In genomic region chr10:59581826-59582543, GRCm38 (mm10) we compare ENCODE assay signal across 33 mouse cellular contexts. TPM values are rescaled to one million over a fixed set of nuclear protein-coding genes. Genes with fewer than 3 reads are reported as not detected.
DNase-seq lines count a peak whose midpoint lies in the region; ATAC-seq and TF ChIP-seq lines count a peak whose summit lies in the region.
"Had no signal": no experiment of that assay in that cellular context is flagged by ENCODE, and none has a peak within 500 bp of the region (broad histone marks: within the 10 kb centered on the region; RNA-seq: fewer than 3 reads in every experiment).

No protein-coding gene starts in this region.

- no peak for TF ChIP-seq CTCF in midbrain, postnatal 0 days (IDR thresholded peaks at IDR 0.05)

- ATAC-seq in CD4-positive, CD25-positive, alpha-beta regulatory T cell, adult 4 months, result no peak
- no peak for ATAC-seq in midbrain, embryonic 14.5 days (ENCODE audit: low FRiP score, low TSS enrichment)
- no peak for ATAC-seq in midbrain, postnatal 0 days (ENCODE audit: low FRiP score)
- peak; percentile 69 for ATAC-seq in liver, embryonic 16.5 days (ENCODE audit: low read depth)
- ATAC-seq: intestine, postnatal 0 days; midbrain, embryonic 13.5 days had no signal

- no peaks in the 10 kb centered on the region for H3K4me1 ChIP-seq in midbrain, embryonic 14.5 days (ENCODE audit: control insufficient read depth, insufficient read depth, low read length)
- H3K4me1 ChIP-seq in midbrain, postnatal 0 days (ENCODE audit: insufficient read depth, low read length), result no peaks in the 10 kb centered on the region
- H3K4me1 ChIP-seq in liver, embryonic 16.5 days (ENCODE audit: control insufficient read depth, low read depth, low read length), result peaks cover 27% of the 10 kb centered on the region

- H3K36me3 ChIP-seq in midbrain, embryonic 14.5 days (ENCODE audit: control insufficient read depth, insufficient read depth, low read length), result no peaks in the 10 kb centered on the region
- H3K36me3 ChIP-seq in midbrain, postnatal 0 days (ENCODE audit: insufficient read depth, low read length), result no peaks in the 10 kb centered on the region
- peaks cover 3% of the 10 kb centered on the region; the same call in 1 of the 2 replicates for H3K36me3 ChIP-seq in liver, embryonic 16.5 days (ENCODE audit: control insufficient read depth, insufficient read depth)
- H3K36me3 ChIP-seq: heart, embryonic 15.5 days; hindbrain, embryonic 13.5 days; midbrain, embryonic 13.5 days; neural tube, embryonic 15.5 days; stomach, embryonic 15.5 days had no signal

- no peaks in the 10 kb centered on the region for H3K27me3 ChIP-seq in midbrain, embryonic 14.5 days (ENCODE audit: control insufficient read depth, insufficient read depth, low read length)
- H3K27me3 ChIP-seq in midbrain, postnatal 0 days (ENCODE audit: insufficient read depth, low read length), result no peaks in the 10 kb centered on the region
- H3K27me3 ChIP-seq in liver, embryonic 16.5 days (ENCODE audit: control insufficient read depth, insufficient read depth, low read depth, low read length), result no peaks in the 10 kb centered on the region
- H3K27me3 ChIP-seq: embryonic facial prominence, embryonic 12.5 days; heart, embryonic 15.5 days; hindbrain, embryonic 13.5 days; megakaryocyte, embryonic 14.5 days; midbrain, embryonic 13.5 days; neural tube, embryonic 15.5 days; stomach, embryonic 15.5 days had no signal

- H3K4me3 ChIP-seq in midbrain, embryonic 14.5 days (replicated peaks; ENCODE audit: low read depth, low read length), result no peak overlapping the region
- H3K4me3 ChIP-seq in midbrain, postnatal 0 days (ENCODE audit: low read depth, low read length), result no peak overlapping the region
- no peak overlapping the region for H3K4me3 ChIP-seq in liver, embryonic 16.5 days (ENCODE audit: low read depth, low read length)
- H3K4me3 ChIP-seq: embryonic facial prominence, embryonic 12.5 days; heart, embryonic 10.5 days; heart, embryonic 15.5 days; hindbrain, embryonic 13.5 days; megakaryocyte, embryonic 14.5 days; midbrain, embryonic 13.5 days; neural tube, embryonic 15.5 days; stomach, embryonic 15.5 days had no signal

- 17% methylated on average over 1 of the region's 1 CpGs for WGBS in midbrain, embryonic 14.5 days
- 16% methylated on average over 1 of the region's 1 CpGs for WGBS in midbrain, postnatal 0 days
- WGBS in liver, embryonic 16.5 days (ENCODE audit: insufficient replicate concordance), result 67% methylated on average over 1 of the region's 1 CpGs

- H3K27ac ChIP-seq in midbrain, embryonic 14.5 days (replicated peaks; ENCODE audit: low read depth, low read length), result no peak overlapping the region
- H3K27ac ChIP-seq in midbrain, postnatal 0 days (ENCODE audit: low read depth, low read length), result no peak overlapping the region
- no peak overlapping the region; the same call in 1 of the 2 replicates for H3K27ac ChIP-seq in liver, embryonic 16.5 days (ENCODE audit: low read length)
- H3K27ac ChIP-seq: embryonic facial prominence, embryonic 12.5 days; heart, embryonic 10.5 days; heart, embryonic 15.5 days; hindbrain, embryonic 13.5 days; midbrain, embryonic 13.5 days; neural tube, embryonic 15.5 days; stomach, embryonic 15.5 days had no signal

- H3K9me3 ChIP-seq in midbrain, embryonic 14.5 days (ENCODE audit: control insufficient read depth, low read length), result no peaks in the 10 kb centered on the region
- no peaks in the 10 kb centered on the region for H3K9me3 ChIP-seq in midbrain, postnatal 0 days (ENCODE audit: low read length)
- H3K9me3 ChIP-seq in liver, embryonic 16.5 days (replicated peaks; ENCODE audit: control insufficient read depth, low read length), result no peaks in the 10 kb centered on the region
- H3K9me3 ChIP-seq: embryonic facial prominence, embryonic 12.5 days; heart, embryonic 10.5 days; heart, embryonic 15.5 days; hindbrain, embryonic 13.5 days; megakaryocyte, embryonic 14.5 days; midbrain, embryonic 13.5 days; neural tube, embryonic 15.5 days; stomach, embryonic 15.5 days had no signal

- H3K9ac ChIP-seq in midbrain, embryonic 14.5 days (replicated peaks; ENCODE audit: low read length), result no peak overlapping the region
- no peak overlapping the region for H3K9ac ChIP-seq in midbrain, postnatal 0 days (replicated peaks; ENCODE audit: low read length, poor library complexity, severe bottlenecking)
- no peak overlapping the region for H3K9ac ChIP-seq in liver, embryonic 16.5 days (ENCODE audit: low read depth, low read length)
- H3K9ac ChIP-seq: embryonic facial prominence, embryonic 12.5 days; heart, embryonic 15.5 days; hindbrain, embryonic 13.5 days; midbrain, embryonic 13.5 days; neural tube, embryonic 15.5 days; stomach, embryonic 15.5 days had no signal

- H3K4me2 ChIP-seq in midbrain, embryonic 14.5 days (ENCODE audit: low read length), result no peak overlapping the region
- H3K4me2 ChIP-seq in midbrain, postnatal 0 days (ENCODE audit: low read depth, low read length, poor library complexity, severe bottlenecking), result no peak overlapping the region
- no peak overlapping the region for H3K4me2 ChIP-seq in liver, embryonic 16.5 days (ENCODE audit: low read depth, low read length)
- H3K4me2 ChIP-seq: embryonic facial prominence, embryonic 12.5 days; heart, embryonic 15.5 days; hindbrain, embryonic 13.5 days; midbrain, embryonic 13.5 days; neural tube, embryonic 15.5 days; stomach, embryonic 15.5 days had no signal

- DNase-seq in CD4-positive, CD25-positive, alpha-beta regulatory T cell, adult 2 months (ENCODE audit: low read depth, low spot score), result peak; percentile 37
- DNase-seq in midbrain, embryonic 14.5 days, result peak; percentile 23
- no peak for DNase-seq in midbrain, postnatal 0 days (ENCODE audit: low spot score)
- no peak for DNase-seq in thymus, adult 18-20 months
- DNase-seq in gastrocnemius, postnatal 25 days, result no peak
- DNase-seq: adrenal gland, postnatal 14 days; cerebellum, adult 8-10 months; cerebellum, postnatal 25 days; embryo, embryonic 11 days; gastrocnemius, postnatal 10 days; heart, postnatal 4 days; kidney, adult 9 months; kidney, postnatal 14 days; layer of hippocampus, adult 9-11 months; lung, postnatal 36 days; right cerebral cortex, postnatal 25 days; thymus, postnatal 14 days had no signal

RNA-seq across cellular contexts. Expression of gene Gm10322, which starts 33.9 kb away (rescaled TPM):
- polyA plus RNA-seq in CD4-positive, CD25-positive, alpha-beta regulatory T cell, adult 4 months (2017; shearing (Covaris generic)), result not detected
- polyA plus RNA-seq in midbrain, embryonic 14.5 days (2014; fragmentation: Nextera tagmentation; extraction: Ambion mirVana), result not detected in 2 replicates
- total RNA-seq in midbrain, postnatal 0 days (2014; rRNA removed), result not detected in 2 replicates
- polyA plus RNA-seq in midbrain, postnatal 0 days (2015; fragmentation: Nextera tagmentation; extraction: Ambion mirVana), result not detected in 2 replicates
- not detected in 2 replicates for polyA plus RNA-seq in liver, embryonic 16.5 days (2015; fragmentation: Nextera tagmentation; extraction: Ambion mirVana)
- not detected for total RNA-seq in gastrocnemius, postnatal 25 days (2021)
- total RNA-seq: adrenal gland, postnatal 14 days; gastrocnemius, postnatal 10 days; granulocyte monocyte progenitor cell, adult 5-6 weeks; heart, postnatal 4 days; left cerebral cortex, postnatal 14 days; liver, adult 2 months had no signal
- polyA plus RNA-seq: embryonic facial prominence, embryonic 12.5 days; heart, embryonic 10.5 days; heart, embryonic 15.5 days; intestine, postnatal 0 days; limb, embryonic 11.5 days; liver, adult 2 months; lung, embryonic 16.5 days; midbrain, embryonic 13.5 days; neural tube, embryonic 15.5 days; stomach, embryonic 15.5 days had no signal

RNA-seq across cellular contexts. Expression of gene Mcu, which starts 34.5 kb away (rescaled TPM):
- 10 to 100 TPM; 21.6 to 23.7 TPM for polyA plus RNA-seq in CD4-positive, CD25-positive, alpha-beta regulatory T cell, adult 4 months (2017; shearing (Covaris generic))
- 24.7 and 29.9 TPM in 2 replicates for polyA plus RNA-seq in midbrain, embryonic 14.5 days (2014; fragmentation: Nextera tagmentation; extraction: Ambion mirVana)
- 39.4 and 39.7 TPM in 2 replicates for total RNA-seq in midbrain, postnatal 0 days (2014; rRNA removed)
- polyA plus RNA-seq in midbrain, postnatal 0 days (2015; fragmentation: Nextera tagmentation; extraction: Ambion mirVana), result 45.8 and 46.1 TPM in 2 replicates
- 9.7 and 11.7 TPM in 2 replicates for polyA plus RNA-seq in liver, embryonic 16.5 days (2015; fragmentation: Nextera tagmentation; extraction: Ambion mirVana)
- 10 to 100 TPM; 38.7 to 40.9 TPM for total RNA-seq in gastrocnemius, postnatal 25 days (2021)

Comparison
In these comparisons a context has a peak if more than half of its experiments do, and no peak if none do; other contexts are left out.
1. DNase-seq: peak in CD4-positive, CD25-positive, alpha-beta regulatory T cell, adult 2 months (single experiment) and midbrain, embryonic 14.5 days (single experiment); none in midbrain, postnatal 0 days (single experiment), thymus, adult 18-20 months (0 of 2) and gastrocnemius, postnatal 25 days (single experiment).